Mouse (Mus musculus) kidney, adult 10 weeks (tissue): ENCODE data around the gene Plcl2. TPM values are rescaled to one million over a fixed set of nuclear protein-coding genes. Genes with fewer than 3 reads are reported as not detected.

Source experiments
- polyA plus RNA-seq: library from polyadenylated mRNA; stranded (reverse); fragments of 350-450 nt; fragmentation: Illumina TruSeq; extraction: RNeasy Lipid Tissue Mini Kit (QIAGEN cat#74804); gene quantifications from one replicate; pipeline ENCODE4 v1.2.3, GENCODE M21; 2014; ENCODE audit warnings: low read depth, low replicate concordance

The Plcl2 gene
- polyA plus RNA-seq: 11.9 TPM

GRCm38 (mm10) chr17:50509251-50510104 lies at the start of gene Plcl2:
Gene Plcl2 (plus strand): TSS chr17:50509403.

Other genes starting within 250 kb of the Plcl2 start
- 0.16 TPM for gene Dazl, start 215.8 kb upstream of the Plcl2 start, polyA plus RNA-seq